Mouse (Mus musculus) hindbrain, embryonic 16.5 days (tissue): ENCODE measurements at regions not wholly inside any gene's neighbourhood (a gene's known extent, or its start where the extent isn't known, plus 50 kb on each side); places are given as distances from the start of the nearest gene placed in this dataset.

Source experiments
- ATAC-seq: fragments of 200-750 bp; cut with Nextera tagmentation; 2 replicates; pipeline ENCODE4 v1.8.0; 2017; ENCODE audit warnings: moderate TSS enrichment, moderate library complexity
- H3K27ac ChIP-seq: fragments of 300-500 bp; sonication (generic); 2 replicates; pipeline ENCODE4 v1.5.1; 2014; ENCODE audit warnings: low read depth, mild to moderate bottlenecking, control low read depth, low read length, moderate library complexity
- H3K27me3 ChIP-seq: fragments of 300-500 bp; sonication (generic); replicated peaks from 2 replicates; pipeline ENCODE4 v1.6.1; 2014; ENCODE audit warnings: low read length; ENCODE audit not compliant: control insufficient read depth, insufficient read depth
- H3K36me3 ChIP-seq: fragments of 300-500 bp; sonication (generic); 2 replicates; pipeline ENCODE4 v1.6.1; 2014; ENCODE audit warnings: mild to moderate bottlenecking, low read length, moderate library complexity, mixed read lengths; ENCODE audit not compliant: control insufficient read depth, insufficient read depth
- H3K4me1 ChIP-seq: fragments of 300-500 bp; sonication (generic); 2 replicates; pipeline ENCODE4 v1.6.1; 2014; ENCODE audit warnings: low read depth, low read length; ENCODE audit not compliant: control insufficient read depth, insufficient read depth
- H3K4me2 ChIP-seq: fragments of 300-500 bp; sonication (generic); 2 replicates; pipeline ENCODE4 v1.6.1; 2014; ENCODE audit warnings: mild to moderate bottlenecking, low read length, control low read depth, moderate library complexity
- H3K4me3 ChIP-seq: fragments of 300-500 bp; sonication (generic); 2 replicates; pipeline ENCODE4 v1.5.1; 2014; ENCODE audit warnings: mild to moderate bottlenecking, low read length, control low read depth, moderate library complexity
- H3K9ac ChIP-seq: fragments of 300-500 bp; sonication (generic); 2 replicates; pipeline ENCODE4 v1.6.1; 2014; ENCODE audit warnings: low read depth, mild to moderate bottlenecking, control low read depth, low read length, moderate library complexity
- H3K9me3 ChIP-seq: fragments of 300-500 bp; sonication (generic); 2 replicates; pipeline ENCODE4 v1.6.1; 2014; ENCODE audit warnings: mild to moderate bottlenecking, low read length, moderate library complexity; ENCODE audit not compliant: control insufficient read depth
- WGBS: fragments of 180-500 bp; shearing (Covaris S2); extraction: QIAGEN DNeasy Blood & Tissue Kit; methylation state at CpG from one replicate; pipeline ENCODE4 v1.1.7; 2014; 5-methylcytosine and 5-hydroxymethylcytosine counted together

DNA sequence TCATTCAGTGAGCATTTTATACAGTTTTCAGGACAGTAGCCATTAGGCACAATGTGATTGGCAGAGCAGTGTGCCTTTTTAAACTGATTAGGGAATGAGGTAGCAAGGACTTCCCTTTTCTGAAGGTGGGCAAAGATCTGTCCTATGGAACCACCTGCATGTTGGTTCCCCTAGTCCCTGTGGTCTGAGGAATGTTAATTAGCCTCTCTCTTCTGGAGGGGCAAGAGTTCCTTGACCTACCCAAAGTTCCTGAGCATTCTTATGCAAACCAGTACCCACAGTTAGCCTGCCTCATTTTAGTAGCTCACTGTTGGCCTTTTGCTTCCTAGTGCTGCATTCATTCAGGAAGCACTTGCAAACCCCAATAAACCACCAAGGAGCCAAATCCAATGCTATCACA, 455.8 kb downstream of the Otol1 start:
- ATAC-seq: no peak
- no peak overlapping the region for H3K4me3 ChIP-seq
- no peaks in the 10 kb centered on the region for H3K27me3 ChIP-seq
- no peaks in the 10 kb centered on the region for H3K9me3 ChIP-seq
- H3K27ac ChIP-seq: no peak overlapping the region
- no peak overlapping the region for H3K4me2 ChIP-seq
- no peaks in the 10 kb centered on the region for H3K4me1 ChIP-seq
- H3K36me3 ChIP-seq: no peaks in the 10 kb centered on the region
- no peak overlapping the region for H3K9ac ChIP-seq

GRCm38 (mm10) chr3:70482521-70482920, 475.1 kb downstream of the Otol1 start:
- Histone ChIP-seq H3K9me3 (no peaks in the 10 kb centered on the region), H3K9ac (no peak overlapping the region), H3K4me1 (peaks cover 3% of the 10 kb centered on the region; the same call in 1 of the 2 replicates), H3K27ac (no peak overlapping the region), H3K4me2 (peak overlapping the region; percentile 36), H3K4me3 (no peak overlapping the region), H3K27me3 (no peaks in the 10 kb centered on the region), H3K36me3 (no peaks in the 10 kb centered on the region)
- WGBS: 17% methylated on average over 9 of the region's 9 CpGs
- ATAC-seq: peak; percentile 99

DNA sequence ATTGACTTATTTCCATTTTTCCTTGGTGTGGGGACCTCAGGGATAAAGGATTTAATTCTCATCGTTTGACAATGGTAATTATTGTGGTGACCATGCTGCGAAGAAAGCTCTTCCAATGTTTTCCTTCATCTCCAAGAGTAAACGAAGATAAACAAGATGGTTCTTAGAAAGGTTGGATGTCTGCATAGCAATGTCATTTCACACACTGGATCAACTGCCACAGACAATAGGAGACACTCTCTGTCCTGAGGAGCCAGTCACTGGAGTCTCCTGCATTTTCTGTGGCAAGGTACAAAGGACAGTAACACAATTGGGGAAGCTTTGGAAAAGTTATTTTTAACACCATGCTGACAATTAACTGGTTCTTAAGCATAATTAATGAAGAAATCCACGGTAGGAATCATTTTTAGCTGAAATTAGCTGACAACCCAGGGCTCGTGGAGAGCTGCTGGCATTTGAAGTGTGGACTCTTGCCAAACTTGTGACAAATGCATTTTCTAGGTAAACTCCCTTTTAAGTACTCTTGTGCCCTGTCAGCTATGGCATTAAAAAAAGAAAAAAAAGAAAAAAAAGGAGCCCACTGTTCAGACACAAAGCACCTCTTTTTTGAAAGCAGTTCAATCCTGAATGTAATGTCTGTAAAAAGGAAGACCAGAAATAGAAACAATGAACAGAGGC, 475.8 kb downstream of the Otol1 start:
- no peaks in the 10 kb centered on the region for H3K36me3 ChIP-seq
- peaks cover 3% of the 10 kb centered on the region; the same call in 1 of the 2 replicates for H3K4me1 ChIP-seq
- ATAC-seq: no peak
- no peak overlapping the region for H3K4me3 ChIP-seq
- 32% methylated on average over 5 of the region's 5 CpGs for WGBS
- no peak overlapping the region for H3K9ac ChIP-seq
- H3K27ac ChIP-seq: peak overlapping the region; percentile 10; the same call in 1 of the 2 replicates
- no peaks in the 10 kb centered on the region for H3K9me3 ChIP-seq
- no peaks in the 10 kb centered on the region for H3K27me3 ChIP-seq
- peak overlapping the region; percentile 36 for H3K4me2 ChIP-seq

- no peaks in the 10 kb centered on the region for H3K36me3 ChIP-seq
- peaks cover 3% of the 10 kb centered on the region; the same call in 1 of the 2 replicates for H3K4me1 ChIP-seq
- H3K9me3 ChIP-seq: no peaks in the 10 kb centered on the region
- no peak overlapping the region for H3K27ac ChIP-seq
- H3K4me2 ChIP-seq: no peak overlapping the region
- no peak overlapping the region for H3K9ac ChIP-seq
- no peaks in the 10 kb centered on the region for H3K27me3 ChIP-seq
- ATAC-seq: no peak
- no peak overlapping the region for H3K4me3 ChIP-seq
Observed at GRCm38 (mm10) chr3:70496431-70496830, 489.0 kb downstream of the Otol1 start.

DNA sequence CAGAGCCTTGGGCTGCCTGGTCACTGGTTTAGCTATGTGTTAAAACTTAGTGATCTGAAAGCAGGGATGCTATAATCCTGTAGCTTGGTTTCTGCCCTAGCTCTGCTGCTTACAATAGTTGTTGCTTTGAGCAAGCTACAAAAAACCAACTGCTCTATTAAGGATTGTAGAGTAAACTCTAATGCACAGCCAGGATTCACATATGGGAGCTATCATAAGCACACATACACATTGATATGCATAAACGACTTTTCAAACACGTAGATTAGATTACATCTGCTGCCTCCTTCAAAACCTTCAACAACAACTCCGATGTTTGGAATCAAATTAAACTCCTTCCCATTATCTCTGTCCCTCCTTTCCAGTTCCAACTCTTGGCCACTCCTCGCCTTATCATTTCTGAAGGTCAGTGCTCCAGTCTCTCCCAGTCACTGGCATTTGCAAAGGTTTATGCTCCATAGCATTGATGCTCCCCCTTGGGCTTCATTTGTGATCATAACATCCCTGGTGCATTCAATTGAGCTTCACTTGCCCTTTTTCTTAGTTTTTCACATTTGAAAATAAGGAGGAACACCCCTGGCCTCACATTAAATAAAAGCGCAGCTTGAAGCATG, 492.9 kb downstream of the Otol1 start:
- Histone ChIP-seq H3K4me3 (no peak overlapping the region), H3K27me3 (no peaks in the 10 kb centered on the region), H3K4me1 (peaks cover 3% of the 10 kb centered on the region; the same call in 1 of the 2 replicates), H3K9ac (no peak overlapping the region), H3K9me3 (no peaks in the 10 kb centered on the region), H3K4me2 (no peak overlapping the region), H3K27ac (no peak overlapping the region), H3K36me3 (no peaks in the 10 kb centered on the region)
- whole genome bisulfite sequencing: 75% methylated on average over 5 of the region's 5 CpGs
- no peak for ATAC-seq

DNA sequence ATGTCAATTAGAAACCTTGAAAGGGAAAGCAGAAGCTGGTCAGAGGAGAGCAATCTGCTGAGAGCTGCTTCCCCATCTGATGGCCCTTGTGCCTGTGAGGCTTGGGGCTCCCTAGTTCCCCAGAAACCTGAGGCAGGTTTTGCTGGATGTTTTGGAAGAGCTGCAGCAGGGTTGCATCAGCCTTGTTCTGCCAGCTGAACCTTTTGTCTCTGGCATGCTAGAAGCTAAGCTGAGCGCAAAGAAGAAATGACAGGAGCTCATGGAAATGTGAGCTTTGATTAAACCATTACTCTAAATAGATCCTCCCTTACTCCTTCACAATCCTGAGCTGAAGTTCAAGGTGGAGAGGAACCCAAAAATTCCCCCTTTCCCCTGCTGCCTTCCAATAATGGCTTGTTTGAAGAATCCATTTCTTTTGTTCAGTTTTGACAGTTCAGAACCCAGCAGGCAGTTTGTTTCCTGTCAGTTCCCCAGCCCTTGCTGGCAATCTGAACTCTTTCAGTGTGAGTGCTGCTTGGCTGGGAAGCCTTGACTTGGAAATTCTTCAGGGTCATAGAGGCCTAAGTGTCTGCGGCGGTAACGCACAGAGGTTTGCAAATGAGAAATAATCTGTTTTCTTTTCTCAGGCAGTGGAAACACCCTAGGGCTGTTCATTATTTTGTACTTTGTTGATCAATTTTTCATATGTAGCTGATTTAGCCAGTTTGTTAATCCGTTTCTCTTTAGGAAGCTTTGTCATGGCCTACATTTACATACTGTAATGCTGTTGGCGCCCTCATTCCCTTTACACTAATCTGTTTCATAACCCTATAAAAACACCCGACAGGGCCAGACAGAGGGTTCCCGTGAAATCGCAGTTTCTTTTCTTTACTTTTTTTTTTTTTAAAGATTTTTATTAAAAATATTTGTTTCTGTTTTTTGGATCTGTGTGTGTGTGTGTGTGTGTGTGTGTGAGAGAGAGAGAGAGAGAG, 493.9 kb downstream of the Otol1 start:
- H3K36me3 ChIP-seq: no peaks in the 10 kb centered on the region
- peak overlapping the region; percentile 48 for H3K27ac ChIP-seq
- H3K27me3 ChIP-seq: no peaks in the 10 kb centered on the region
- peak overlapping the region; percentile 39; the same call in 1 of the 2 replicates for H3K9ac ChIP-seq
- H3K4me1 ChIP-seq: peaks cover 3% of the 10 kb centered on the region; the same call in 1 of the 2 replicates
- H3K4me2 ChIP-seq: no peak overlapping the region
- H3K9me3 ChIP-seq: no peaks in the 10 kb centered on the region
- no peak overlapping the region for H3K4me3 ChIP-seq
- peak; percentile 50; the same call in 1 of the 2 replicates for ATAC-seq
- 51% methylated on average over 9 of the region's 9 CpGs for WGBS

DNA sequence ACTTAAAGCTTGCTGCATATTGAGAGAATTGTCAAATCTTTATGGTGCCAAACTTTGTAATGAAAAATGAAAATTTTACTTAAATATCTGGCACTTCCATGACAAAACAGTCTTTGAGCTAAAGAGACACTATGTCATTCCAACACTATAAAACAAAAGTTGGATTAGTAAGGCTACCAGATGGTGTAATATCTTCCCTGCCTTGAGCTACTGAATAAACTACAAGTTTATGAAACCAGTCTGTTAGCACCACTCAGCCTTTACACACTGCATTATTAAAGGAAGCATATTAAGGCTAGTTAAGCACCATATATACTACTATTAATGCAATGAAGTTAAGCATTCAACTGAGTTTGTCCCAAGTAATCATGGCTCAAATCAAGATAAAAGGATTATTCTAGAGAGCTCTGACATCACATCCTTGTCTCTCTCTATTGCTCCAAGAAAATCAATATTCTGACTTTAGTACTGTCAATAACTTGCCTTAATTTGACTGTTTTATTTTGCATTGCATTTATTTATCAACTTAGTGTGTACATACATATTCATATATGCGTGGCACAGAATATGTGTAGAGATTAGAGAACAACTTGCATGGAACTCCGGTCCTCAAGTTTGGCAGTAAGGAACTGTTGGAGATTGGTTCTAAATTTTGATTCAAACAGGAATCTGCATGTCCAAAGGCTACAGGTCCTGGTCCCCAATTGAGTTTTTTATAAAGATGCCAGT, 526.3 kb downstream of the Otol1 start:
- ATAC-seq: no peak

GRCm38 (mm10) chr3:70535084-70535483, 527.7 kb downstream of the Otol1 start:
- Histone ChIP-seq H3K4me1 (no peaks in the 10 kb centered on the region), H3K4me2 (no peak overlapping the region), H3K27ac (no peak overlapping the region), H3K27me3 (no peaks in the 10 kb centered on the region), H3K9ac (no peak overlapping the region), H3K36me3 (no peaks in the 10 kb centered on the region), H3K4me3 (no peak overlapping the region), H3K9me3 (no peaks in the 10 kb centered on the region)
- WGBS: 94% methylated on average over 2 of the region's 2 CpGs
- no peak for ATAC-seq

More for the DNA sequence above, 526.3 kb downstream of the Otol1 start:
- Histone ChIP-seq H3K4me2 (no peak overlapping the region), H3K9me3 (no peaks in the 10 kb centered on the region), H3K9ac (no peak overlapping the region), H3K4me3 (no peak overlapping the region), H3K4me1 (no peaks in the 10 kb centered on the region), H3K36me3 (no peaks in the 10 kb centered on the region), H3K27me3 (no peaks in the 10 kb centered on the region), H3K27ac (no peak overlapping the region)
- 94% methylated on average over 2 of the region's 2 CpGs for WGBS
